Mouse (Mus musculus) heart, embryonic 16.5 days (tissue): ENCODE results near the gene Kcnk6. TPM values are rescaled to one million over a fixed set of nuclear protein-coding genes. Genes with fewer than 3 reads are reported as not detected.
A peak's percentile ranks its signal among the peaks of the same experiment; 100 is the strongest.
"Not testable (repeated sequence)": the region's sequence is repeated elsewhere in the genome, so short reads cannot be mapped to it uniquely, and the experiment has no call there.

Source experiments
- ATAC-seq: fragments of 200-750 bp; cut with Nextera tagmentation; replicated peaks from 2 replicates; pipeline ENCODE4 v1.8.0; 2017; ENCODE audit warnings: moderate number of reproducible peaks; ENCODE audit not compliant: insufficient read depth, low FRiP score; ENCODE audit errors: extremely low read depth
- H3K27ac ChIP-seq: fragments of 300-500 bp; sonication (generic); 2 replicates; pipeline ENCODE4 v1.5.1; 2014; ENCODE audit warnings: mild to moderate bottlenecking, low read length, control low read depth, moderate library complexity
- H3K27me3 ChIP-seq: fragments of 300-500 bp; sonication (generic); 2 replicates; pipeline ENCODE4 v1.6.1; 2014; ENCODE audit warnings: low read length, mixed read lengths; ENCODE audit not compliant: control insufficient read depth, insufficient read depth
- H3K36me3 ChIP-seq: fragments of 300-500 bp; sonication (generic); 2 replicates; pipeline ENCODE4 v1.6.1; 2014; ENCODE audit not compliant: control insufficient read depth, insufficient read depth
- H3K4me1 ChIP-seq: fragments of 300-500 bp; sonication (generic); 2 replicates; pipeline ENCODE4 v1.6.1; 2014; ENCODE audit warnings: low read length, mixed read lengths; ENCODE audit not compliant: control insufficient read depth, insufficient read depth
- H3K4me2 ChIP-seq: fragments of 300-500 bp; sonication (generic); 2 replicates; pipeline ENCODE4 v1.6.1; 2014; ENCODE audit warnings: low read depth, mild to moderate bottlenecking, control low read depth, low read length
- H3K4me3 ChIP-seq: fragments of 300-500 bp; sonication (generic); 2 replicates; pipeline ENCODE4 v1.5.1; 2014; ENCODE audit warnings: mild to moderate bottlenecking, control low read depth, low read length
- H3K9ac ChIP-seq: fragments of 300-500 bp; sonication (generic); 2 replicates; pipeline ENCODE4 v1.6.1; 2014; ENCODE audit warnings: low read length, control low read depth
- H3K9me3 ChIP-seq: fragments of 300-500 bp; sonication (generic); replicated peaks from 2 replicates; pipeline ENCODE4 v1.6.1; 2016; ENCODE audit warnings: low read length; ENCODE audit not compliant: control insufficient read depth
- WGBS: fragments of 180-500 bp; shearing (Covaris S2); extraction: QIAGEN DNeasy Blood & Tissue Kit; methylation state at CpG from one replicate; pipeline ENCODE4 v1.1.7; 2014; 5-methylcytosine and 5-hydroxymethylcytosine counted together
- polyA plus RNA-seq: library from polyadenylated mRNA; unstranded; fragments of >200 nt; fragmentation: Nextera tagmentation; extraction: Ambion mirVana; gene quantifications from 2 replicates; pipeline ENCODE4 v1.2.1, GENCODE M21; 2015

Gene Kcnk6
- polyA plus RNA-seq, 1 experiment from 2014 or later: 2.1 TPM

GRCm38 (mm10) chr7:29214846-29215245, 17.5 kb downstream of the Kcnk6 start:
- no peak overlapping the region for H3K27ac ChIP-seq
- no peak overlapping the region for H3K4me3 ChIP-seq

GRCm38 (mm10) chr7:29214236-29214635, 18.1 kb downstream of the Kcnk6 start:
- no peak for ATAC-seq
- no peaks in the 10 kb centered on the region for H3K36me3 ChIP-seq
- no peak overlapping the region for H3K27ac ChIP-seq
- H3K4me1 ChIP-seq: peaks cover 5% of the 10 kb centered on the region; the same call in 1 of the 2 replicates
- no peak overlapping the region for H3K4me3 ChIP-seq
- peaks cover 16% of the 10 kb centered on the region for H3K9me3 ChIP-seq
- WGBS: 61% methylated on average over 2 of the region's 2 CpGs
- no peak overlapping the region for H3K9ac ChIP-seq
- H3K4me2 ChIP-seq: no peak overlapping the region
- H3K27me3 ChIP-seq: peaks cover 3% of the 10 kb centered on the region; the same call in 1 of the 2 replicates

More at GRCm38 (mm10) chr7:29214846-29215245, 17.5 kb downstream of the Kcnk6 start:
- H3K27me3 ChIP-seq: peaks cover 3% of the 10 kb centered on the region; the same call in 1 of the 2 replicates
- H3K36me3 ChIP-seq: no peaks in the 10 kb centered on the region
- ATAC-seq: no peak
- no peak overlapping the region for H3K9ac ChIP-seq
- H3K4me2 ChIP-seq: no peak overlapping the region
- 45% methylated on average over 15 of the region's 15 CpGs for WGBS
- H3K9me3 ChIP-seq: peaks cover 20% of the 10 kb centered on the region
- H3K4me1 ChIP-seq: peaks cover 5% of the 10 kb centered on the region; the same call in 1 of the 2 replicates

GRCm38 (mm10) chr7:29213675-29214082, 18.6 kb downstream of the Kcnk6 start, which contains the start of gene Catsperg1:
TSS of gene Catsperg1 (minus strand) at chr7:29214035.
- H3K9me3 ChIP-seq: peaks cover 12% of the 10 kb centered on the region
- 11% methylated on average over 20 of the region's 20 CpGs for WGBS
- no peak for ATAC-seq
- no peak within 1 kb of the TSS for H3K4me2 ChIP-seq
- H3K4me3 ChIP-seq: no peak within 1 kb of the TSS
- no peak within 1 kb of the TSS for H3K27ac ChIP-seq
- no peaks in the 10 kb centered on the region for H3K36me3 ChIP-seq
- peaks cover 5% of the 10 kb centered on the region; the same call in 1 of the 2 replicates for H3K4me1 ChIP-seq
- H3K27me3 ChIP-seq: peaks cover 3% of the 10 kb centered on the region; the same call in 1 of the 2 replicates
- no peak within 1 kb of the TSS for H3K9ac ChIP-seq

GRCm38 (mm10) chr7:29212775-29213560, 19.3 kb downstream of the Kcnk6 start:
- peaks cover 12% of the 10 kb centered on the region for H3K9me3 ChIP-seq
- WGBS: 20% methylated on average over 40 of the region's 40 CpGs
- H3K36me3 ChIP-seq, H3K4me3 ChIP-seq, H3K27ac ChIP-seq, H3K9ac ChIP-seq, H3K4me2 ChIP-seq, H3K4me1 ChIP-seq, H3K27me3 ChIP-seq, ATAC-seq: not testable (repeated sequence)

GRCm38 (mm10) chr7:29212199-29212765, 20.0 kb downstream of the Kcnk6 start:
- no peak for ATAC-seq
- Histone ChIP-seq H3K4me3 (peak overlapping the region; percentile 61), H3K4me1 (peaks cover 5% of the 10 kb centered on the region; the same call in 1 of the 2 replicates), H3K27ac (no peak overlapping the region), H3K27me3 (peaks cover 3% of the 10 kb centered on the region; the same call in 1 of the 2 replicates), H3K9me3 (peaks cover 12% of the 10 kb centered on the region), H3K9ac (no peak overlapping the region), H3K4me2 (peak overlapping the region; percentile 68), H3K36me3 (no peaks in the 10 kb centered on the region)
- WGBS: 21% methylated on average over 26 of the region's 26 CpGs

- Histone ChIP-seq H3K36me3 (no peaks in the 10 kb centered on the region), H3K4me3 (peak overlapping the region; percentile 61), H3K4me1 (peaks cover 5% of the 10 kb centered on the region; the same call in 1 of the 2 replicates), H3K9me3 (peaks cover 12% of the 10 kb centered on the region), H3K4me2 (peak overlapping the region; percentile 68), H3K27ac (peak overlapping the region; percentile 75), H3K27me3 (peaks cover 3% of the 10 kb centered on the region; the same call in 1 of the 2 replicates), H3K9ac (peak overlapping the region; percentile 39)
- WGBS: 4% methylated on average over 34 of the region's 34 CpGs
- peak; percentile 84 for ATAC-seq
Measured at GRCm38 (mm10) chr7:29211415-29212198, 20.7 kb downstream of the Kcnk6 start.

GRCm38 (mm10) chr7:29211013-29211412, 21.3 kb downstream of the Kcnk6 start:
- Histone ChIP-seq H3K27ac (peak overlapping the region; percentile 75), H3K4me2 (peak overlapping the region; percentile 68), H3K9ac (peak overlapping the region; percentile 39), H3K4me3 (peak overlapping the region; percentile 61), H3K9me3 (peaks cover 12% of the 10 kb centered on the region)
- WGBS: 20% methylated on average over 15 of the region's 15 CpGs
- H3K36me3 ChIP-seq, H3K4me1 ChIP-seq, H3K27me3 ChIP-seq: not testable (repeated sequence)
- peak; percentile 16; the same call in 1 of the 2 replicates for ATAC-seq

GRCm38 (mm10) chr7:29202577-29202976, 29.7 kb downstream of the Kcnk6 start:
- WGBS: 81% methylated on average over 6 of the region's 6 CpGs
- ATAC-seq: no peak
- H3K27me3 ChIP-seq: no peaks in the 10 kb centered on the region
- H3K36me3 ChIP-seq: no peaks in the 10 kb centered on the region
- no peaks in the 10 kb centered on the region for H3K4me1 ChIP-seq
- H3K4me3 ChIP-seq: no peak overlapping the region
- no peak overlapping the region for H3K27ac ChIP-seq
- no peaks in the 10 kb centered on the region for H3K9me3 ChIP-seq
- no peak overlapping the region for H3K4me2 ChIP-seq
- H3K9ac ChIP-seq: no peak overlapping the region
